Mouse (Mus musculus) lung, postnatal 0 days (tissue): ENCODE data around the gene Hebp1.

ENCODE experiments used
- CTCF ChIP-seq: IDR thresholded peaks from 2 replicates; pipeline ENCODE4 v1.5.1; 2016; ENCODE audit warnings: antibody characterized with exemption, mild to moderate bottlenecking
- EP300 ChIP-seq: IDR thresholded peaks from 2 replicates; pipeline ENCODE4 v1.6.1; 2016; ENCODE audit warnings: antibody characterized with exemption, mild to moderate bottlenecking, control low read depth

- TF ChIP-seq EP300 (no peak), CTCF (no peak)
Observed at GRCm38 (mm10) chr6:135138746-135139145, 59.1 kb downstream of the Hebp1 start.
